Mouse (Mus musculus) heart, adult 18-20 months (tissue): ENCODE data around the gene Col6a4. TPM values are rescaled to one million over a fixed set of nuclear protein-coding genes. Genes with fewer than 3 reads are reported as not detected.

Source experiments
- DNase-seq, 2 experiments: peaks; one replicate each; pipeline ENCODE4 v3.0.0; 2021 to 2022; ENCODE audit warnings: mixed read lengths in 1 of 2
- total RNA-seq, 2 experiments: library from RNA; stranded (reverse); gene quantifications; 2 replicates each; pipeline ENCODE4 v1.2.3; 2021

Col6a4 gene
- total RNA-seq, 2 experiments from 2014 or later = 0.15 TPM; not detected in 1

GRCm38 (mm10) chr9:105959116-105959515, 137.5 kb downstream of the Col6a4 start:
- DNase-seq = no peak

- no peak for DNase-seq
Observed at GRCm38 (mm10) chr9:105949755-105950154, 146.8 kb downstream of the Col6a4 start.

GRCm38 (mm10) chr9:105947577-105947976, 149.0 kb downstream of the Col6a4 start:
- DNase-seq = no peak

Other genes starting within 250 kb of the Col6a4 start
- under 1 TPM; 0.12 to 0.59 TPM for gene Col6a5, start 136.1 kb downstream of the Col6a4 start, total RNA-seq
- gene Glyctk, start 61.4 kb upstream of the Col6a4 start, total RNA-seq = 1 to 10 TPM; 2.5 to 2.9 TPM
- gene Wdr82, start 74.1 kb upstream of the Col6a4 start, total RNA-seq = 10 to 100 TPM; 38.2 to 39.5 TPM
- gene Ppm1m, start 103.0 kb upstream of the Col6a4 start, total RNA-seq = 10 to 100 TPM; 11.8 to 15.0 TPM
- 100 to 1,000 TPM; 229 to 242 TPM for gene Twf2, start 106.3 kb upstream of the Col6a4 start, total RNA-seq
- 1 to 10 TPM in 1 of 2 experiments, under 1 TPM in 1; 0.45 to 1.3 TPM for gene Tlr9, start 125.8 kb upstream of the Col6a4 start, total RNA-seq
- 100 to 1,000 TPM; 345 to 482 TPM for gene Alas1, start 151.9 kb upstream of the Col6a4 start, total RNA-seq
- 1 to 10 TPM; 4.0 to 4.2 TPM for gene Poc1a, start 184.3 kb upstream of the Col6a4 start, total RNA-seq